Mouse (Mus musculus) embryonic fibroblast, embryonic 13.5 days (primary cell): Measurements from ENCODE around the gene Slc25a30.

Source experiments
- CTCF ChIP-seq: IDR thresholded peaks from 2 replicates; pipeline ENCODE4 v1.5.1; 2011; ENCODE audit warnings: mild to moderate bottlenecking, control low read depth, low read length, moderate library complexity, borderline replicate concordance; ENCODE audit not compliant: insufficient read depth
- POLR2A ChIP-seq: IDR thresholded peaks from 2 replicates; pipeline ENCODE4 v1.6.1; 2011; ENCODE audit warnings: low read depth, mild to moderate bottlenecking, control low read depth, low read length, moderate library complexity

GRCm38 (mm10) chr14:75826851-75827410, 40.1 kb upstream of the Slc25a30 start:
- no peak for TF ChIP-seq POLR2A
- TF ChIP-seq CTCF, result no peak
